Mouse (Mus musculus): ENCODE measurements around the gene Mpzl2.

- no peak for TF ChIP-seq SIN3A (IDR thresholded peaks at IDR 0.05; ENCODE audit: low read length)
- TF ChIP-seq POLR2A (IDR thresholded peaks at IDR 0.05; ENCODE audit: control insufficient read depth in 1 of 2, insufficient read depth in 1 of 2, low read depth in 1 of 2, low read length in 2 of 2, poor library complexity in 1 of 2): no peak
- no peak for TF ChIP-seq HCFC1 (IDR thresholded peaks at IDR 0.05; ENCODE audit: low read depth, low read length)
- no peak for TF ChIP-seq POLR2AphosphoS2 (IDR thresholded peaks at IDR 0.05; ENCODE audit: low read length)
- no peak for TF ChIP-seq SMC3 (IDR thresholded peaks at IDR 0.05; ENCODE audit: low read depth, low read length)
- TF ChIP-seq USF2 (IDR thresholded peaks at IDR 0.05; ENCODE audit: borderline replicate concordance in 1 of 2, insufficient read depth in 1 of 2, low read depth in 1 of 2, low read length in 2 of 2): no peak
- TF ChIP-seq CTCF (IDR thresholded peaks at IDR 0.05 in 2 of 3, conservative IDR thresholded peaks at IDR 0.05 in 1 of 3; ENCODE audit: control insufficient read depth in 1 of 3, insufficient read depth in 1 of 3, low read depth in 2 of 3, low read length in 3 of 3, poor library complexity in 1 of 3, severe bottlenecking in 1 of 3): no peak
- no peak for TF ChIP-seq RCOR1 (IDR thresholded peaks at IDR 0.05; ENCODE audit: low read depth, low read length)
- TF ChIP-seq MEF2A (IDR thresholded peaks at IDR 0.05; ENCODE audit: extremely low read depth, insufficient replicate concordance, low read depth, low read length, poor library complexity, severe bottlenecking): no peak
- no peak for TF ChIP-seq EP300 (IDR thresholded peaks at IDR 0.05; ENCODE audit: low read depth in 1 of 2, low read length in 2 of 2)
- TF ChIP-seq ZMIZ1 (IDR thresholded peaks at IDR 0.05; ENCODE audit: low read depth, low read length): no peak
- TF ChIP-seq MAFK (IDR thresholded peaks at IDR 0.05; ENCODE audit: borderline replicate concordance, low read depth, low read length): no peak
These were observed 32.2 kb downstream of the Mpzl2 start for GRCm38 (mm10) chr9:45071800-45072199.
